Mouse (Mus musculus): ENCODE measurements around the gene Cmc2.

Gene Cmc2

GRCm38 (mm10) chr8:116842678-116843077 is 78.6 kb downstream of the Cmc2 start:
- in situ Hi-C loops (cut with MboI): no loop called here

Data from mature B cell (primary cell).